Mouse (Mus musculus) embryonic facial prominence, embryonic 10.5 days (tissue): ENCODE measurements around the gene Rnf34. TPM values are rescaled to one million over a fixed set of nuclear protein-coding genes. Genes with fewer than 3 reads are reported as not detected.

ENCODE experiments used
- DNase-seq: peaks from one replicate; pipeline ENCODE4 v3.0.0-alpha.2; 2017; ENCODE audit warnings: low spot score
- H3K27ac ChIP-seq: fragments of 300-500 bp; sonication (generic); replicated peaks from 2 replicates; pipeline ENCODE4 v1.5.1; 2016; ENCODE audit warnings: mild to moderate bottlenecking
- H3K27me3 ChIP-seq: fragments of 300-500 bp; sonication (generic); replicated peaks from 2 replicates; pipeline ENCODE4 v1.6.1; 2016; ENCODE audit warnings: low read depth, mild to moderate bottlenecking; ENCODE audit not compliant: poor library complexity, severe bottlenecking
- H3K36me3 ChIP-seq: fragments of 300-500 bp; sonication (generic); replicated peaks from 2 replicates; pipeline ENCODE4 v1.6.1; 2016; ENCODE audit warnings: mild to moderate bottlenecking, moderate library complexity
- H3K4me1 ChIP-seq: fragments of 300-500 bp; sonication (generic); 2 replicates; pipeline ENCODE4 v1.6.1; 2016
- H3K4me3 ChIP-seq: fragments of 300-500 bp; sonication (generic); 2 replicates; pipeline ENCODE4 v1.5.1; 2016; ENCODE audit warnings: mild to moderate bottlenecking, moderate library complexity
- H3K9me3 ChIP-seq: fragments of 300-500 bp; sonication (generic); 2 replicates; pipeline ENCODE4 v1.6.1; 2016; ENCODE audit warnings: mild to moderate bottlenecking
- WGBS: fragments of 180-500 bp; shearing (Covaris S2); methylation state at CpG from one replicate; pipeline ENCODE4 v1.1.7; 2016; 5-methylcytosine and 5-hydroxymethylcytosine counted together
- polyA plus RNA-seq: library from polyadenylated mRNA; unstranded; fragments of >200 nt; fragmentation: Nextera tagmentation; extraction: Ambion mirVana; gene quantifications from 2 replicates; pipeline ENCODE4 v1.2.1, GENCODE M21; 2016

Gene Rnf34
- polyA plus RNA-seq, 1 experiment from 2014 or later = 48.5 TPM

DNA sequence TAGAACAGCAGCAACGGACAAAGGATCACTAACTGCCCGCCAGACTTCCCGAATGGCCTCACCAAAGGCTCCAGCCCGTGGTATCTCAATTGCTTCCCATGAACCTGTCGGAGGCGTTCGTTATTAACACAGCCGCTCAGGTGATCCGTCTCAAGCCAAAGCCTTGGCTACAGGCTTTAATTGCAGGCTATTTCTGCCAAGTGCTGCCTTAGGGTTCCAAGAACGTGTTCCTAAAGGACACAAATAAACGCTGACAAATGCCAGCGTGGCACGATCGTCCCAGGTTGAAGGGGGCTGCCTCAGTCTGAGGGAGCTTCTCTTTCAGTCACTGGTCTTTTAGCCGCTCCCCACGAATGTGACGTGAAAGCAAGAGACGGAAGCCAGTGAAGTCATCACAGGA, 59.6 kb downstream of the Rnf34 start:
- no peaks in the 10 kb centered on the region for H3K4me1 ChIP-seq
- DNase-seq = no peak
- WGBS = 90% methylated on average over 18 of the region's 18 CpGs

DNA sequence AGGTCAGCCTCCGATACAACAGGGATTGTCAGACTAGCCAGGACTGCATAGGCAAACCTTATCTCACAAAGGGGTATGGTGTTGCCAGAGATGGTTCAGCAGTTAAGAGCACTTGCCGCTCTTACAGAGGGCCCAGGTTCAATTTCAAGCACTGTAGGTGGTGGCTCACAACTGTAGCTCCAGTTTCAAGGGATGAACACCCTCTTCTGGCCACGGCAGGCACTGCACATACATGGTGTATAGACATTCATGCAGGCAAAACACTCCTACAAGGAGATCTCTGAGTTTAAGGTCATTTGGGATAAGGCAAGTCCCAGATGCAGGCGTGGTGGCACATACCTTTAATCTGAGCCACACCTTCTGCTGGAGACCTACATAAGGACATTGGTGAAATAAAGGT, 63.0 kb downstream of the Rnf34 start:
- Histone ChIP-seq H3K9me3 (no peaks in the 10 kb centered on the region), H3K36me3 (peaks cover 22% of the 10 kb centered on the region), H3K4me1 (peaks cover 7% of the 10 kb centered on the region), H3K27me3 (no peaks in the 10 kb centered on the region), H3K27ac (no peak overlapping the region), H3K4me3 (no peak overlapping the region)
- 93% methylated on average over 4 of the region's 4 CpGs for WGBS
- no peak for DNase-seq

More for the DNA sequence above, 59.6 kb downstream of the Rnf34 start:
- H3K27me3 ChIP-seq = no peaks in the 10 kb centered on the region
- H3K9me3 ChIP-seq = no peaks in the 10 kb centered on the region
- H3K36me3 ChIP-seq = peaks cover 14% of the 10 kb centered on the region
- 0 out of 2 replicates have a peak overlapping the region, but pooled peaks have one; percentile 24 for H3K27ac ChIP-seq
- H3K4me3 ChIP-seq = no peak overlapping the region

DNA sequence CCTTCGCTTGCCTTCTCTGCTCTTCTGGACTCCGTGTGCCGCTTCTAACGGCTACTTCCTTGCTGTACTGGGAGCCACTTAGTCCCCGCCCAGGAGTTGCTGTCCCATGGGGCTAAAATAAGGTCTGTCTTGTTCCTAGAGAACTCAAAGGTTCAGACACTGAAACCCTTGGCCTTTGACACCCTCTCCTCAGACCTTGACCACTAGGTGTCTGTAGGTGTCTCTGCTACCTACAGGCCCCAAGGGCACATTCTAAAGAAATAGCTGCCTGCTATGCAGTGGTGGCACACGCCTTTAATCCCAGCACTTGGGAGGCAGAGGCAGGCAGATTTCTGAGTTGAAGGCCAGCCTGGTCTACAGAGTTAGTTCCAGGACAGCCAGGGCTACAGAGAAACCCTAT, 66.3 kb downstream of the Rnf34 start:
- Histone ChIP-seq H3K4me1 (peaks cover 19% of the 10 kb centered on the region), H3K4me3 (no peak overlapping the region), H3K36me3 (peaks cover 28% of the 10 kb centered on the region), H3K27me3 (no peaks in the 10 kb centered on the region), H3K9me3 (no peaks in the 10 kb centered on the region), H3K27ac (no peak overlapping the region)
- 90% methylated on average over 6 of the region's 6 CpGs for WGBS
- DNase-seq = no peak

DNA sequence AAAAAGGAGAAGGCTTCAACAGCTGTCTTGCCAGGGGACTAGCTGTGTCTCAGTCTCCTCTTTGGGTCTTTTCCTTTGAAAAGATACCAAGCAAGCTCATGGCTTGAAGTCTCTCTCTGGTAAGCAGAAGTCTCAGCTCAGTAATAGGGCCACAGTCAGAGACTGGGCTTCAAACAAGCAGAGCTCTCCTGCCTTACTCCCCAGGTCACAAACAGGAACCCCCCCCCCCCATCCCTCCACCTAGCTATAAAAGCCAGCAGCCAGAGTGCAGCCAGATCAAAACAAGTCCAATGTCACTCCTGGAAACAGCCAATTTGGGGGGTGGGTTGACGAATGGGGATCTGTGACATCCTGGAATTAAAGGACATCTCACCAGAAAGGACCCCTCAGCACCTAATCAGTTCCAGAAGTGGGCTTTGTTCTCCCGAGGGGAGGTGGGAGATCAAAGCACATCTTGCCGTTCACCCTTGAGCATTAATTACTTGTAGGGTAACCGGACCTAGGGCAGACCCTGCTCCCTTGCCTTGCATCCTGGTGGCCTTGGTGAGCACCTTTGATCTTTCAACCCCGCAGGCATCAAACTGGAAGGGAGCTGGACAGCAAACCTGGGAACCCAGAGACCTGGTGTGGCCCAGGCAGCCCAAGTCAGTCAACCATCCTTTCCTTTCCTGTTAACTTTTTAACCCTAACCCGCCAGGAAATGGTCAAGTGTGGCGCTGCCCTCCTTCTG, 68.3 kb downstream of the Rnf34 start:
- H3K36me3 ChIP-seq = peaks cover 28% of the 10 kb centered on the region
- 34% methylated on average over 7 of the region's 7 CpGs for WGBS
- H3K9me3 ChIP-seq = no peaks in the 10 kb centered on the region
- H3K4me3 ChIP-seq = no peak overlapping the region
- peaks cover 19% of the 10 kb centered on the region for H3K4me1 ChIP-seq
- H3K27ac ChIP-seq = peak overlapping the region; percentile 66
- DNase-seq = peak; percentile 76
- no peaks in the 10 kb centered on the region for H3K27me3 ChIP-seq

DNA sequence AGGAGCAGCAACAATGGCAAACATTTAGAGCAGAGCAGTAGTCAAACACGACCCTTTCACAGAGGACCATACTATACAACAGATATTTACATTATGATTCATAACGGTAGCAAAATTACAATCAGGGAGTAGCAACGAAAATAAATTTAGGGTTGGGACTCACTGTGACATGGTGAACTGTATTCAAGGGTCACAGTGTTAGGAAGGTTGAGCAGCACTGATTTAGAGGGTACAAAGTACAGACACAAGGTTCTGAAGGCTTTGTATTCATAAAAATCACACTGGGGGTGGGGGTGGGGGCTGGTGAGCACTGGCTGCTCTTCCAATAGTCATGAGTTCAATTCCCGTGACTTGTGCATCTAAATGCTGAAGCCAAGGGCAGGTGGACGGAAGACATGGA, 70.7 kb downstream of the Rnf34 start:
- Histone ChIP-seq H3K4me1 (peaks cover 20% of the 10 kb centered on the region), H3K27ac (no peak overlapping the region), H3K9me3 (no peaks in the 10 kb centered on the region), H3K27me3 (no peaks in the 10 kb centered on the region), H3K36me3 (peaks cover 12% of the 10 kb centered on the region; the same call in 1 of the 2 replicates), H3K4me3 (no peak overlapping the region)
- WGBS = 88% methylated on average over 5 of the region's 5 CpGs
- DNase-seq = no peak

Other genes with a start within 250 kb of the Rnf34 start
- gene Ift81, start 235.5 kb upstream of the Rnf34 start, polyA plus RNA-seq = 40.3 and 50.2 TPM in 2 replicates
- gene P2rx7, start 206.1 kb upstream of the Rnf34 start, polyA plus RNA-seq = 0.30 and 0.35 TPM in 2 replicates
- 5.1 and 6.5 TPM in 2 replicates for gene P2rx4, start 142.5 kb upstream of the Rnf34 start, polyA plus RNA-seq
- 21.9 and 26.3 TPM in 2 replicates for gene Camkk2, start 70.6 kb upstream of the Rnf34 start, polyA plus RNA-seq
- gene Anapc5, start 28.7 kb upstream of the Rnf34 start, polyA plus RNA-seq = 477 and 502 TPM in 2 replicates
- 88.1 and 92.1 TPM in 2 replicates for gene Kdm2b, start 139.8 kb downstream of the Rnf34 start, polyA plus RNA-seq
- 8.4 and 8.7 TPM in 2 replicates for gene Orai1, start 165.0 kb downstream of the Rnf34 start, polyA plus RNA-seq
- gene Morn3, start 197.0 kb downstream of the Rnf34 start, polyA plus RNA-seq = not detected in 2 replicates
- 11.3 and 11.9 TPM in 2 replicates for gene Tmem120b, start 218.4 kb downstream of the Rnf34 start, polyA plus RNA-seq